Mouse (Mus musculus) midbrain, embryonic 16.5 days (tissue): ENCODE measurements around the gene Samd4b. TPM values are rescaled to one million over a fixed set of nuclear protein-coding genes. Genes with fewer than 3 reads are reported as not detected.

Source experiments
- ATAC-seq: fragments of 200-750 bp; cut with Nextera tagmentation; 2 replicates; pipeline ENCODE4 v1.8.0; 2017; ENCODE audit warnings: moderate TSS enrichment
- H3K27ac ChIP-seq: fragments of 300-500 bp; sonication (generic); 2 replicates; pipeline ENCODE4 v1.5.1; 2014; ENCODE audit warnings: mild to moderate bottlenecking, low read length, mixed read lengths
- H3K27me3 ChIP-seq: fragments of 300-500 bp; sonication (generic); 2 replicates; pipeline ENCODE4 v1.6.1; 2014; ENCODE audit warnings: low read depth, low read length, mixed read lengths; ENCODE audit not compliant: control insufficient read depth, insufficient read depth
- H3K36me3 ChIP-seq: fragments of 300-500 bp; sonication (generic); 2 replicates; pipeline ENCODE4 v1.6.1; 2014; ENCODE audit warnings: mild to moderate bottlenecking, low read length, moderate library complexity, mixed read lengths; ENCODE audit not compliant: control insufficient read depth, insufficient read depth
- H3K4me1 ChIP-seq: fragments of 300-500 bp; sonication (generic); 2 replicates; pipeline ENCODE4 v1.6.1; 2014; ENCODE audit warnings: mild to moderate bottlenecking, low read length, mixed read lengths; ENCODE audit not compliant: control insufficient read depth, insufficient read depth
- H3K4me2 ChIP-seq: fragments of 300-500 bp; sonication (generic); 2 replicates; pipeline ENCODE4 v1.6.1; 2014; ENCODE audit warnings: mild to moderate bottlenecking, low read length, mixed read lengths
- H3K4me3 ChIP-seq: fragments of 300-500 bp; sonication (generic); 2 replicates; pipeline ENCODE4 v1.5.1; 2014; ENCODE audit warnings: low read depth, mild to moderate bottlenecking, low read length, moderate library complexity, mixed read lengths
- H3K9ac ChIP-seq: fragments of 300-500 bp; sonication (generic); 2 replicates; pipeline ENCODE4 v1.6.1; 2014; ENCODE audit warnings: low read depth, low read length, mixed read lengths
- H3K9me3 ChIP-seq: fragments of 300-500 bp; sonication (generic); replicated peaks from 2 replicates; pipeline ENCODE4 v1.6.1; 2014; ENCODE audit warnings: mild to moderate bottlenecking, low read length, mixed read lengths; ENCODE audit not compliant: control insufficient read depth, poor library complexity, severe bottlenecking
- WGBS: fragments of 180-500 bp; shearing (Covaris S2); extraction: QIAGEN DNeasy Blood & Tissue Kit; methylation state at CpG from one replicate; pipeline ENCODE4 v1.1.7; 2014; 5-methylcytosine and 5-hydroxymethylcytosine counted together
- polyA plus RNA-seq: library from polyadenylated mRNA; unstranded; fragments of >200 nt; fragmentation: Nextera tagmentation; extraction: Ambion mirVana; gene quantifications from 2 replicates; pipeline ENCODE4 v1.2.1, GENCODE M21; 2015

The Samd4b gene
- polyA plus RNA-seq, 1 experiment from 2014 or later = 20.4 TPM

- Histone ChIP-seq H3K27me3 (no peaks in the 10 kb centered on the region), H3K4me2 (no peak overlapping the region), H3K4me3 (no peak overlapping the region), H3K27ac (peak overlapping the region; percentile 24; the same call in 1 of the 2 replicates), H3K9me3 (no peaks in the 10 kb centered on the region), H3K9ac (no peak overlapping the region), H3K4me1 (peaks cover 9% of the 10 kb centered on the region), H3K36me3 (peaks cover 6% of the 10 kb centered on the region; the same call in 1 of the 2 replicates)
- WGBS = 0% methylated on average over 5 of the region's 5 CpGs
- ATAC-seq = no peak
These were observed 241.0 kb downstream of the Samd4b start for GRCm38 (mm10) chr7:28356981-28357380.

- peaks cover 17% of the 10 kb centered on the region for H3K4me1 ChIP-seq
- no peaks in the 10 kb centered on the region for H3K9me3 ChIP-seq
- H3K36me3 ChIP-seq = peaks cover 6% of the 10 kb centered on the region; the same call in 1 of the 2 replicates
- no peak overlapping the region for H3K4me3 ChIP-seq
- H3K4me2 ChIP-seq = no peak overlapping the region
- WGBS = 94% methylated on average over 3 of the region's 3 CpGs
- H3K27me3 ChIP-seq = no peaks in the 10 kb centered on the region
- no peak for ATAC-seq
- H3K27ac ChIP-seq = no peak overlapping the region
- H3K9ac ChIP-seq = no peak overlapping the region
These were observed 242.7 kb downstream of the Samd4b start for GRCm38 (mm10) chr7:28355221-28355620.

GRCm38 (mm10) chr7:28354596-28354995, 243.3 kb downstream of the Samd4b start:
- 89% methylated on average over 3 of the region's 3 CpGs for WGBS
- H3K4me2 ChIP-seq = no peak overlapping the region
- no peak overlapping the region for H3K4me3 ChIP-seq
- H3K9me3 ChIP-seq = no peaks in the 10 kb centered on the region
- ATAC-seq = no peak
- H3K36me3 ChIP-seq = peaks cover 6% of the 10 kb centered on the region; the same call in 1 of the 2 replicates
- H3K27me3 ChIP-seq = no peaks in the 10 kb centered on the region
- H3K9ac ChIP-seq = no peak overlapping the region
- H3K27ac ChIP-seq = no peak overlapping the region
- H3K4me1 ChIP-seq = peaks cover 23% of the 10 kb centered on the region

GRCm38 (mm10) chr7:28354113-28354581, 243.8 kb downstream of the Samd4b start:
- Histone ChIP-seq H3K4me3 (no peak overlapping the region), H3K27ac (no peak overlapping the region), H3K9me3 (no peaks in the 10 kb centered on the region), H3K9ac (no peak overlapping the region), H3K27me3 (no peaks in the 10 kb centered on the region), H3K36me3 (peaks cover 6% of the 10 kb centered on the region; the same call in 1 of the 2 replicates), H3K4me2 (no peak overlapping the region), H3K4me1 (peaks cover 24% of the 10 kb centered on the region)
- no peak for ATAC-seq
- WGBS = 90% methylated on average over 3 of the region's 3 CpGs

GRCm38 (mm10) chr7:28353267-28353666, 244.7 kb downstream of the Samd4b start:
- Histone ChIP-seq H3K27ac (no peak overlapping the region), H3K4me3 (no peak overlapping the region), H3K4me1 (peaks cover 24% of the 10 kb centered on the region), H3K9me3 (no peaks in the 10 kb centered on the region), H3K27me3 (no peaks in the 10 kb centered on the region), H3K36me3 (peaks cover 6% of the 10 kb centered on the region; the same call in 1 of the 2 replicates), H3K9ac (no peak overlapping the region), H3K4me2 (no peak overlapping the region)
- ATAC-seq = no peak
- WGBS = 93% methylated on average over 2 of the region's 2 CpGs

GRCm38 (mm10) chr7:28351676-28352191, 246.2 kb downstream of the Samd4b start:
- no peak overlapping the region for H3K27ac ChIP-seq
- no peaks in the 10 kb centered on the region for H3K9me3 ChIP-seq
- peaks cover 18% of the 10 kb centered on the region for H3K4me1 ChIP-seq
- peaks cover 6% of the 10 kb centered on the region; the same call in 1 of the 2 replicates for H3K36me3 ChIP-seq
- H3K9ac ChIP-seq = peak overlapping the region; percentile 95
- peak overlapping the region; percentile 96 for H3K4me2 ChIP-seq
- H3K4me3 ChIP-seq = peak overlapping the region; percentile 85
- WGBS = 53% methylated on average over 4 of the region's 4 CpGs
- ATAC-seq = no peak
- H3K27me3 ChIP-seq = no peaks in the 10 kb centered on the region

- peak; percentile 92 for ATAC-seq
- H3K9ac ChIP-seq = peak within 1 kb of the TSS; percentile 95
- H3K27me3 ChIP-seq = no peaks in the 10 kb centered on the region
- H3K4me2 ChIP-seq = peak within 1 kb of the TSS; percentile 96
- peak within 1 kb of the TSS; percentile 85 for H3K4me3 ChIP-seq
- peaks cover 6% of the 10 kb centered on the region; the same call in 1 of the 2 replicates for H3K36me3 ChIP-seq
- peaks cover 18% of the 10 kb centered on the region for H3K4me1 ChIP-seq
- H3K27ac ChIP-seq = peak within 1 kb of the TSS; percentile 91
- under 1% methylated on average over 46 of the region's 50 CpGs for WGBS
- no peaks in the 10 kb centered on the region for H3K9me3 ChIP-seq
These were observed 247.6 kb downstream of the Samd4b start, which contains the start of gene Rps16 for GRCm38 (mm10) chr7:28350155-28350883. Gene Rps16, plus strand, starts transcription at chr7:28350652.
